Mouse (Mus musculus): ENCODE data around the gene Flvcr1.

DNA sequence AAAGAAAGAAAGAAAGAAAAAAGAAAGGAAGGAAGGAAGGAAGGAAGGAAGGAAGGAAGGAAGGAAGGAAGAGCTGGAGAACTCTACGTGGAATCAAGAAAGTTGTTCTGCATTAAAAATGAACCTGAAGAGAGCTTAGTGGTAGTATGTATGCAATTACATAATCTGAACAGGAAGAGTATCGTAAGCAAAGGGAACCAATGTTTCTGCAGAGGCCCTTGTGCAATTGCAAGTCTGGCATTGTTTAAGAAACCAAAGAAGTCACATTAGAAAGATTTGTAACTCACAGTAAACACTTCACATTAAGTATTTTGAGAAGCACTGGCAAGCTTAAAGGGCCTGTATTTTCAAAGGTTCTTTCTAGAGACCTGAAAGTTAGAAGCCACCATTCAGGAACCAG is 2.8 kb downstream of the Flvcr1 start:
- TF ChIP-seq POLR2A (IDR thresholded peaks at IDR 0.05; ENCODE audit: borderline replicate concordance, low read depth, low read length) (no peak), CTCF (IDR thresholded peaks at IDR 0.05; ENCODE audit: low read depth, low read length) (no peak)
